Mouse (Mus musculus) heart, postnatal 0 days (tissue): ENCODE results near the gene Tcap. TPM values are rescaled to one million over a fixed set of nuclear protein-coding genes. Genes with fewer than 3 reads are reported as not detected.

ENCODE experiments used
- ATAC-seq: fragments of 200-750 bp; cut with Nextera tagmentation; 2 replicates; pipeline ENCODE4 v1.8.0; 2017; ENCODE audit warnings: low read depth, moderate number of reproducible peaks, moderate library complexity; ENCODE audit not compliant: insufficient read depth
- DNase-seq: peaks from one replicate; pipeline ENCODE4 v3.0.0-alpha.2; 2016; ENCODE audit warnings: low spot score
- H3K27ac ChIP-seq: fragments of 300-500 bp; sonication (generic); 2 replicates; pipeline ENCODE4 v1.5.1; 2014; ENCODE audit warnings: low read depth, mild to moderate bottlenecking
- H3K27me3 ChIP-seq: fragments of 300-500 bp; sonication (generic); 2 replicates; pipeline ENCODE4 v1.6.1; 2014; ENCODE audit warnings: low read length, mixed read lengths; ENCODE audit not compliant: control insufficient read depth, insufficient read depth
- H3K36me3 ChIP-seq: fragments of 300-500 bp; sonication (generic); replicated peaks from 2 replicates; pipeline ENCODE4 v1.6.1; 2014; ENCODE audit warnings: low read length, mixed read lengths; ENCODE audit not compliant: control insufficient read depth, insufficient read depth
- H3K4me1 ChIP-seq: fragments of 300-500 bp; sonication (generic); 2 replicates; pipeline ENCODE4 v1.6.1; 2014; ENCODE audit warnings: antibody characterized with exemption; ENCODE audit not compliant: control insufficient read depth, insufficient read depth
- H3K4me2 ChIP-seq: fragments of 300-500 bp; sonication (generic); 2 replicates; pipeline ENCODE4 v1.6.1; 2014; ENCODE audit warnings: low read depth, mild to moderate bottlenecking, low read length, moderate library complexity
- H3K4me3 ChIP-seq: fragments of 300-500 bp; sonication (generic); 2 replicates; pipeline ENCODE4 v1.5.1; 2014; ENCODE audit warnings: low read depth, low read length
- H3K9ac ChIP-seq: fragments of 300-500 bp; sonication (generic); replicated peaks from 2 replicates; pipeline ENCODE4 v1.6.1; 2014; ENCODE audit warnings: low read depth, low read length, mixed read lengths
- H3K9me3 ChIP-seq: fragments of 300-500 bp; sonication (generic); replicated peaks from 2 replicates; pipeline ENCODE4 v1.6.1; 2016; ENCODE audit warnings: low read length; ENCODE audit not compliant: control insufficient read depth
- CTCF ChIP-seq: IDR thresholded peaks from 2 replicates; pipeline ENCODE4 v1.5.1; 2016; ENCODE audit warnings: antibody characterized with exemption, control low read depth, low read depth
- EP300 ChIP-seq: IDR thresholded peaks from 2 replicates; pipeline ENCODE4 v1.6.1; 2016; ENCODE audit warnings: antibody characterized with exemption, low read depth
- WGBS: fragments of 180-500 bp; shearing (Covaris S2); extraction: QIAGEN DNeasy Blood & Tissue Kit; methylation state at CpG from one replicate; pipeline ENCODE4 v1.1.7; 2014; 5-methylcytosine and 5-hydroxymethylcytosine counted together
- polyA plus RNA-seq: library from polyadenylated mRNA; unstranded; fragments of >200 nt; fragmentation: Nextera tagmentation; extraction: Ambion mirVana; gene quantifications from 2 replicates; pipeline ENCODE4 v1.2.1, GENCODE M21; 2015
- total RNA-seq: library from RNA; depleted of rRNA; stranded (reverse); fragments of >200 nt; gene quantifications from 2 replicates; pipeline ENCODE4 v1.2.3, GENCODE M21; 2014; ENCODE audit warnings: low replicate concordance; rRNA removed

Gene Tcap
- total and polyA plus RNA-seq, 2 experiments from 2014 or later = 299 to 455 TPM

- DNase-seq = no peak
- H3K4me1 ChIP-seq = no peaks in the 10 kb centered on the region
- ATAC-seq = no peak
- H3K4me2 ChIP-seq = no peak overlapping the region
- H3K4me3 ChIP-seq = no peak overlapping the region
- H3K36me3 ChIP-seq = peaks cover 93% of the 10 kb centered on the region
- no peaks in the 10 kb centered on the region for H3K27me3 ChIP-seq
- H3K9me3 ChIP-seq = no peaks in the 10 kb centered on the region
- no peak overlapping the region for H3K27ac ChIP-seq
- no peak overlapping the region for H3K9ac ChIP-seq
- TF ChIP-seq CTCF (no peak), EP300 (no peak)
- 75% methylated on average over 9 of the region's 9 CpGs for WGBS
Measured at GRCm38 (mm10) chr11:98431743-98432502, 48.3 kb downstream of the Tcap start.

Other genes starting within 250 kb of the Tcap start
- 8.8 and 12.5 TPM in 2 replicates for gene Fbxl20, start 233.4 kb upstream of the Tcap start, total RNA-seq
- gene Fbxl20, start 233.4 kb upstream of the Tcap start, polyA plus RNA-seq = 8.6 and 8.8 TPM in 2 replicates
- 29.2 and 41.4 TPM in 2 replicates for gene Med1, start 190.5 kb upstream of the Tcap start, total RNA-seq
- gene Med1, start 190.5 kb upstream of the Tcap start, polyA plus RNA-seq = 36.7 and 38.1 TPM in 2 replicates
- 18.4 and 25.8 TPM in 2 replicates for gene Cdk12, start 180.8 kb upstream of the Tcap start, total RNA-seq
- gene Cdk12, start 180.8 kb upstream of the Tcap start, polyA plus RNA-seq = 3.9 and 4.2 TPM in 2 replicates
- not detected in 2 replicates for gene Neurod2, start 54.2 kb upstream of the Tcap start, total RNA-seq
- gene Neurod2, start 54.2 kb upstream of the Tcap start, polyA plus RNA-seq = not detected in 2 replicates
- 16.3 and 18.6 TPM in 2 replicates for gene Ppp1r1b, start 35.4 kb upstream of the Tcap start, total RNA-seq
- 32.1 and 38.5 TPM in 2 replicates for gene Ppp1r1b, start 35.4 kb upstream of the Tcap start, polyA plus RNA-seq
- gene Stard3, start 25.4 kb upstream of the Tcap start, total RNA-seq = 44.8 and 53.6 TPM in 2 replicates
- gene Stard3, start 25.4 kb upstream of the Tcap start, polyA plus RNA-seq = 34.7 and 35.3 TPM in 2 replicates
- 4.2 TPM in 1 of 2 replicates, not detected in the other for gene Pnmt, start 2.6 kb downstream of the Tcap start, total RNA-seq
- 0.26 TPM in 1 of 2 replicates, not detected in the other for gene Pnmt, start 2.6 kb downstream of the Tcap start, polyA plus RNA-seq
- gene Pgap3, start 16.7 kb downstream of the Tcap start, total RNA-seq = 35.7 and 46.0 TPM in 2 replicates
- gene Pgap3, start 16.7 kb downstream of the Tcap start, polyA plus RNA-seq = 15.9 and 18.2 TPM in 2 replicates
- gene Erbb2, start 28.7 kb downstream of the Tcap start, total RNA-seq = 23.2 and 31.4 TPM in 2 replicates
- gene Erbb2, start 28.7 kb downstream of the Tcap start, polyA plus RNA-seq = 15.5 and 16.8 TPM in 2 replicates
- 20.6 and 26.5 TPM in 2 replicates for gene Mien1, start 55.2 kb downstream of the Tcap start, total RNA-seq
- gene Mien1, start 55.2 kb downstream of the Tcap start, polyA plus RNA-seq = 104 and 113 TPM in 2 replicates
- 0.92 and 0.93 TPM in 2 replicates for gene Grb7, start 62.6 kb downstream of the Tcap start, total RNA-seq
- gene Grb7, start 62.6 kb downstream of the Tcap start, polyA plus RNA-seq = 0.15 and 0.23 TPM in 2 replicates
- gene Ikzf3, start 162.2 kb downstream of the Tcap start, total RNA-seq = 8.3 TPM in 1 of 2 replicates, not detected in the other
- 0.15 TPM in 1 of 2 replicates, not detected in the other for gene Ikzf3, start 162.2 kb downstream of the Tcap start, polyA plus RNA-seq
- gene Zpbp2, start 167.3 kb downstream of the Tcap start, total RNA-seq = not detected in 2 replicates
- gene Zpbp2, start 167.3 kb downstream of the Tcap start, polyA plus RNA-seq = 0.14 and 0.23 TPM in 2 replicates
- gene Ormdl3, start 203.6 kb downstream of the Tcap start, total RNA-seq = 36.1 and 44.8 TPM in 2 replicates
- 49.4 and 50.2 TPM in 2 replicates for gene Ormdl3, start 203.6 kb downstream of the Tcap start, polyA plus RNA-seq
- not detected in 2 replicates for gene Lrrc3c, start 214.5 kb downstream of the Tcap start, total RNA-seq
- gene Lrrc3c, start 214.5 kb downstream of the Tcap start, polyA plus RNA-seq = not detected in 2 replicates
- 0.15 and 0.19 TPM in 2 replicates for gene Gm12355, start 241.8 kb downstream of the Tcap start, total RNA-seq
- 0.23 and 0.26 TPM in 2 replicates for gene Gm12355, start 241.8 kb downstream of the Tcap start, polyA plus RNA-seq
- gene Gsdma3, start 242.5 kb downstream of the Tcap start, total RNA-seq = not detected in 2 replicates
- not detected in 2 replicates for gene Gsdma3, start 242.5 kb downstream of the Tcap start, polyA plus RNA-seq